Mouse (Mus musculus) layer of hippocampus, adult 2 months (tissue): ENCODE results near the gene Psma5. TPM values are rescaled to one million over a fixed set of nuclear protein-coding genes. Genes with fewer than 3 reads are reported as not detected.

Experiments used
- DNase-seq, 2 experiments: peaks; one replicate each; pipeline ENCODE4 v3.0.0; 2022; ENCODE audit warnings: low spot score in 2 of 2
- H3K27ac ChIP-seq: fragments of 200-600 bp; 2 replicates; pipeline ENCODE4 v1.8.1; 2022
- H3K4me3 ChIP-seq: fragments of 200-600 bp; 2 replicates; pipeline ENCODE4 v1.8.1; 2022; ENCODE audit warnings: mild to moderate bottlenecking
- CTCF ChIP-seq: fragments of 200-600 bp; conservative IDR thresholded peaks from 2 replicates; pipeline ENCODE4 v1.8.1; 2022; ENCODE audit warnings: antibody characterized with exemption, mild to moderate bottlenecking, moderate library complexity
- total RNA-seq, 2 experiments: library from RNA; stranded (reverse); gene quantifications; 2 replicates each; pipeline ENCODE4 v1.2.3; 2021

The Psma5 gene
- total RNA-seq, 2 experiments from 2014 or later: 68.2 to 76.8 TPM

GRCm38 (mm10) chr3:108300455-108301030, 43.8 kb downstream of the Psma5 start:
- no peak for DNase-seq
- Histone ChIP-seq H3K27ac (peak overlapping the region; percentile 93), H3K4me3 (no peak overlapping the region)
- 0 out of 2 replicates have a peak, but pooled peaks have one; percentile 13 for TF ChIP-seq CTCF

- no peak overlapping the region for H3K4me3 ChIP-seq
- DNase-seq: no peak
- TF ChIP-seq CTCF: no peak
- peak overlapping the region; percentile 15; the same call in 1 of the 2 replicates for H3K27ac ChIP-seq
Measured at GRCm38 (mm10) chr3:108303683-108304082, 47.0 kb downstream of the Psma5 start.

- Histone ChIP-seq H3K27ac (peak overlapping the region; percentile 15; the same call in 1 of the 2 replicates), H3K4me3 (no peak overlapping the region)
- no peak for TF ChIP-seq CTCF
- no peak for DNase-seq
Measured at GRCm38 (mm10) chr3:108304747-108305146, 48.0 kb downstream of the Psma5 start.

GRCm38 (mm10) chr3:108306387-108306786, 49.7 kb downstream of the Psma5 start:
- Histone ChIP-seq H3K27ac (peak overlapping the region; percentile 77), H3K4me3 (no peak overlapping the region)
- no peak for TF ChIP-seq CTCF
- DNase-seq: no peak

- DNase-seq: no peak
- no peak for TF ChIP-seq CTCF
- Histone ChIP-seq H3K4me3 (no peak overlapping the region), H3K27ac (peak overlapping the region; percentile 77; the same call in 1 of the 2 replicates)
Measured at GRCm38 (mm10) chr3:108307485-108307884, 50.8 kb downstream of the Psma5 start.

GRCm38 (mm10) chr3:108310921-108311341, 54.2 kb downstream of the Psma5 start:
- H3K27ac ChIP-seq: peak overlapping the region; percentile 12; the same call in 1 of the 2 replicates
- no peak for DNase-seq
- TF ChIP-seq CTCF: no peak
- H3K4me3 ChIP-seq: no peak overlapping the region

GRCm38 (mm10) chr3:108311688-108312087, 55.0 kb downstream of the Psma5 start:
- Histone ChIP-seq H3K4me3 (no peak overlapping the region), H3K27ac (no peak overlapping the region)
- DNase-seq: no peak
- TF ChIP-seq CTCF: no peak

GRCm38 (mm10) chr3:108312414-108312813, 55.7 kb downstream of the Psma5 start:
- no peak for TF ChIP-seq CTCF
- Histone ChIP-seq H3K4me3 (no peak overlapping the region), H3K27ac (no peak overlapping the region)
- DNase-seq: no peak

GRCm38 (mm10) chr3:108313138-108313537, 56.4 kb downstream of the Psma5 start:
- peak overlapping the region; percentile 64; the same call in 1 of the 2 replicates for H3K27ac ChIP-seq
- no peak for DNase-seq
- no peak overlapping the region for H3K4me3 ChIP-seq
- no peak for TF ChIP-seq CTCF

GRCm38 (mm10) chr3:108314038-108314675, 57.4 kb downstream of the Psma5 start:
- DNase-seq: no peak
- TF ChIP-seq CTCF: peak; percentile 21; the same call in 1 of the 2 replicates
- H3K4me3 ChIP-seq: no peak overlapping the region
- H3K27ac ChIP-seq: peak overlapping the region; percentile 64; the same call in 1 of the 2 replicates

- DNase-seq: no peak
- no peak for TF ChIP-seq CTCF
- H3K27ac ChIP-seq: peak overlapping the region; percentile 67
- no peak overlapping the region for H3K4me3 ChIP-seq
Measured at GRCm38 (mm10) chr3:108318517-108318916, 61.8 kb downstream of the Psma5 start.

GRCm38 (mm10) chr3:108321671-108322070, 64.9 kb downstream of the Psma5 start:
- TF ChIP-seq CTCF: no peak
- Histone ChIP-seq H3K27ac (peak overlapping the region; percentile 43), H3K4me3 (no peak overlapping the region)
- no peak for DNase-seq

GRCm38 (mm10) chr3:108322136-108322535, 65.4 kb downstream of the Psma5 start:
- no peak for DNase-seq
- TF ChIP-seq CTCF: no peak
- Histone ChIP-seq H3K27ac (peak overlapping the region; percentile 43; the same call in 1 of the 2 replicates), H3K4me3 (no peak overlapping the region)

GRCm38 (mm10) chr3:108322962-108323361, 66.2 kb downstream of the Psma5 start:
- TF ChIP-seq CTCF: no peak
- peak overlapping the region; percentile 43; the same call in 1 of the 2 replicates for H3K27ac ChIP-seq
- DNase-seq: no peak
- H3K4me3 ChIP-seq: no peak overlapping the region
